In genomic region chr1:55886383-55887070, GRCm38 (mm10) we compare ENCODE assay signal across 10 mouse cellular contexts.
DNase-seq lines count a peak whose midpoint lies in the region; ATAC-seq and TF ChIP-seq lines count a peak whose summit lies in the region.
"Had no signal": no experiment of that assay in that cellular context is flagged by ENCODE, and none has a peak within 500 bp of the region (broad histone marks: within the 10 kb centered on the region; RNA-seq: fewer than 3 reads in every experiment).

No protein-coding gene starts in this region.

- H3K27me3 ChIP-seq in intestine, postnatal 0 days (replicated peaks; ENCODE audit: control insufficient read depth, insufficient read depth, low read length): no peaks in the 10 kb centered on the region
- no peaks in the 10 kb centered on the region for H3K27me3 ChIP-seq in intestine, embryonic 16.5 days (replicated peaks; ENCODE audit: control insufficient read depth, insufficient read depth, low read length)
- H3K27me3 ChIP-seq in hindbrain, embryonic 11.5 days (ENCODE audit: control insufficient read depth, insufficient read depth, low read length): no peaks in the 10 kb centered on the region
- H3K27me3 ChIP-seq in midbrain, postnatal 0 days (ENCODE audit: insufficient read depth, low read length): peaks cover 38% of the 10 kb centered on the region; the same call in 1 of the 2 replicates

- no peak overlapping the region for H3K9ac ChIP-seq in intestine, postnatal 0 days (ENCODE audit: low read depth, low read length)
- H3K9ac ChIP-seq in intestine, embryonic 16.5 days (ENCODE audit: low read depth, low read length): no peak overlapping the region
- H3K9ac ChIP-seq in hindbrain, embryonic 11.5 days (ENCODE audit: low read depth, low read length): no peak overlapping the region
- H3K9ac ChIP-seq in midbrain, postnatal 0 days (replicated peaks; ENCODE audit: low read length, poor library complexity, severe bottlenecking): no peak overlapping the region
- H3K9ac ChIP-seq: embryonic facial prominence, embryonic 15.5 days had no signal

- H3K4me3 ChIP-seq in intestine, postnatal 0 days (ENCODE audit: low read depth, low read length): no peak overlapping the region
- no peak overlapping the region for H3K4me3 ChIP-seq in intestine, embryonic 16.5 days (ENCODE audit: low read length)
- H3K4me3 ChIP-seq in hindbrain, embryonic 11.5 days (ENCODE audit: low read depth, low read length): no peak overlapping the region
- H3K4me3 ChIP-seq in midbrain, postnatal 0 days (ENCODE audit: low read depth, low read length): no peak overlapping the region
- H3K4me3 ChIP-seq: embryonic facial prominence, embryonic 15.5 days; megakaryocyte, embryonic 14.5 days had no signal

- no peak overlapping the region for H3K4me2 ChIP-seq in intestine, postnatal 0 days (replicated peaks; ENCODE audit: low read depth)
- no peak overlapping the region for H3K4me2 ChIP-seq in intestine, embryonic 16.5 days (ENCODE audit: low read depth, low read length)
- no peak overlapping the region for H3K4me2 ChIP-seq in hindbrain, embryonic 11.5 days (replicated peaks; ENCODE audit: low read depth, low read length)
- no peak overlapping the region for H3K4me2 ChIP-seq in midbrain, postnatal 0 days (ENCODE audit: low read depth, low read length, poor library complexity, severe bottlenecking)
- H3K4me2 ChIP-seq: embryonic facial prominence, embryonic 15.5 days had no signal

- 25% methylated on average over 5 of the region's 5 CpGs for WGBS in intestine, postnatal 0 days
- 28% methylated on average over 5 of the region's 5 CpGs for WGBS in intestine, embryonic 16.5 days
- WGBS in hindbrain, embryonic 11.5 days: 19% methylated on average over 5 of the region's 5 CpGs
- 10% methylated on average over 5 of the region's 5 CpGs for WGBS in midbrain, postnatal 0 days

- TF ChIP-seq CTCF in intestine, postnatal 0 days (IDR thresholded peaks at IDR 0.05; ENCODE audit: low read depth): peak; percentile 91
- peak; percentile 94 for TF ChIP-seq CTCF in midbrain, postnatal 0 days (IDR thresholded peaks at IDR 0.05)

- intact Hi-C loops in left cerebral cortex, postnatal 10 days (cut with DNase I): loop anchor here (5.0 to 10.0 kb wide), 3 partner anchors 1381 to 1506 kb away; no protein-coding TSS in a partner anchor

- no peak overlapping the region for H3K27ac ChIP-seq in intestine, postnatal 0 days (ENCODE audit: low read depth, low read length)
- no peak overlapping the region for H3K27ac ChIP-seq in intestine, embryonic 16.5 days (ENCODE audit: low read length)
- no peak overlapping the region for H3K27ac ChIP-seq in hindbrain, embryonic 11.5 days (ENCODE audit: low read depth, low read length)
- no peak overlapping the region for H3K27ac ChIP-seq in midbrain, postnatal 0 days (ENCODE audit: low read depth, low read length)
- H3K27ac ChIP-seq: embryonic facial prominence, embryonic 15.5 days had no signal

- H3K9me3 ChIP-seq in intestine, postnatal 0 days (ENCODE audit: control insufficient read depth): no peaks in the 10 kb centered on the region
- no peaks in the 10 kb centered on the region for H3K9me3 ChIP-seq in intestine, embryonic 16.5 days (ENCODE audit: control insufficient read depth, low read length)
- no peaks in the 10 kb centered on the region for H3K9me3 ChIP-seq in hindbrain, embryonic 11.5 days (ENCODE audit: control insufficient read depth, low read length)
- H3K9me3 ChIP-seq in midbrain, postnatal 0 days (ENCODE audit: low read length): no peaks in the 10 kb centered on the region
- H3K9me3 ChIP-seq: embryonic facial prominence, embryonic 15.5 days; megakaryocyte, embryonic 14.5 days had no signal

- no peaks in the 10 kb centered on the region for H3K4me1 ChIP-seq in intestine, postnatal 0 days (replicated peaks; ENCODE audit: control insufficient read depth, insufficient read depth, low read length)
- H3K4me1 ChIP-seq in intestine, embryonic 16.5 days (ENCODE audit: control insufficient read depth, insufficient read depth, low read length): no peaks in the 10 kb centered on the region
- no peaks in the 10 kb centered on the region for H3K4me1 ChIP-seq in hindbrain, embryonic 11.5 days (replicated peaks; ENCODE audit: control insufficient read depth, insufficient read depth, low read length)
- no peaks in the 10 kb centered on the region for H3K4me1 ChIP-seq in midbrain, postnatal 0 days (ENCODE audit: insufficient read depth, low read length)

- no peak for ATAC-seq in intestine, postnatal 0 days
- no peak for ATAC-seq in intestine, embryonic 16.5 days
- peak; percentile 77 for ATAC-seq in common myeloid progenitor, adult 5-6 weeks (replicated peaks; ENCODE audit: low read depth, poor library complexity, severe bottlenecking)
- ATAC-seq in hindbrain, embryonic 11.5 days (ENCODE audit: low FRiP score): no peak
- peak; percentile 63; the same call in 1 of the 2 replicates for ATAC-seq in midbrain, postnatal 0 days (ENCODE audit: low FRiP score)
- ATAC-seq in megakaryocyte, adult 5-6 weeks (ENCODE audit: poor library complexity, severe bottlenecking): no peak

- H3K36me3 ChIP-seq in intestine, postnatal 0 days (ENCODE audit: control insufficient read depth, insufficient read depth): no peaks in the 10 kb centered on the region
- no peaks in the 10 kb centered on the region for H3K36me3 ChIP-seq in intestine, embryonic 16.5 days (ENCODE audit: control insufficient read depth, insufficient read depth, low read length)
- H3K36me3 ChIP-seq in hindbrain, embryonic 11.5 days (ENCODE audit: control insufficient read depth, insufficient read depth, low read length): no peaks in the 10 kb centered on the region
- H3K36me3 ChIP-seq in midbrain, postnatal 0 days (ENCODE audit: insufficient read depth, low read length): no peaks in the 10 kb centered on the region
- H3K36me3 ChIP-seq: embryonic facial prominence, embryonic 15.5 days had no signal

- peak; percentile 47 for DNase-seq in Muller cell, postnatal 12 days (ENCODE audit: inconsistent ontology term)
- peak; percentile 78 for DNase-seq in hindbrain, embryonic 11.5 days (ENCODE audit: low spot score)
- DNase-seq in left cerebral cortex, postnatal 10 days (ENCODE audit: extremely low spot score in 1 of 2, low spot score in 2 of 2): peak; percentile 57 to 73
- DNase-seq in midbrain, postnatal 0 days (ENCODE audit: low spot score): peak; percentile 84

Comparison
In these comparisons a context has a peak if more than half of its experiments do, and no peak if none do; other contexts are left out.
1. ATAC-seq: peak in common myeloid progenitor, adult 5-6 weeks (single experiment) and midbrain, postnatal 0 days (single experiment); none in intestine, postnatal 0 days (single experiment), intestine, embryonic 16.5 days (single experiment), hindbrain, embryonic 11.5 days (single experiment) and megakaryocyte, adult 5-6 weeks (single experiment).
2. Peak in every context shown above with its lines, with median percentiles within 50 percentile points of each other: DNase-seq.